In the genomic region with DNA sequence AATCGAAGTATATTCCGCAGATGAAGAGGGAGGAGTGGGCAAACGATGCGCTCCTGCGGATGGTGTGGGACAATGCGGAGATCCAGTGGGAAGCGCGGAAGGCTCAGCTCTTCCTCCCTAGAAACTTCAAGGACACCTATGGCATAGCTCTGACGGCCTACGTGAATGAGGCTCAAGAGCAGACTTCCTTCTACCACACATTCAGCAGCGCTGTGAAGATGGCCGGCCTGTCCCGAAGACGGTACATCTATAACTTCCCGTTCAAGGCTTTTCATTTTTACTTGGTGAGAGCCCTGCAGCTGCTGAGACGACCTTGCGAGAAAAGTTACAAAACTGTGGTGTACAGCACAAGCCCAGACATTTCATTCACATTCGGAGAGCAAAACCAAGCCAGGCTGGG, we compare ENCODE assay signal across 8 mouse cellular contexts. TPM values are rescaled to one million over a fixed set of nuclear protein-coding genes. Genes with fewer than 3 reads are reported as not detected.
DNase-seq lines count a peak whose midpoint lies in the region; ATAC-seq lines count a peak whose summit lies in the region.

No protein-coding gene starts in this region.

- DNase-seq in lung, postnatal 14 days: no peak
- no peak for DNase-seq in forebrain, embryonic 10.5 days (ENCODE audit: extremely low spot score, low spot score)
- no peak for DNase-seq in layer of hippocampus, adult 9-10 months (ENCODE audit: low spot score)
- no peak for DNase-seq in urinary bladder, postnatal 14 days (ENCODE audit: low spot score)

- H3K4me2 ChIP-seq in lung, embryonic 15.5 days: peak overlapping the region; percentile 43
- H3K4me2 ChIP-seq in limb, embryonic 12.5 days: peak overlapping the region; percentile 42

- H3K4me3 ChIP-seq in lung, embryonic 15.5 days: peak overlapping the region; percentile 20
- peak overlapping the region; percentile 34 for H3K4me3 ChIP-seq in forebrain, embryonic 10.5 days
- peak overlapping the region; percentile 2 for H3K4me3 ChIP-seq in limb, embryonic 12.5 days (replicated peaks)

- WGBS in lung, embryonic 15.5 days: 34% methylated on average over 18 of the region's 18 CpGs
- 45% methylated on average over 18 of the region's 18 CpGs for WGBS in forebrain, embryonic 10.5 days
- WGBS in limb, embryonic 12.5 days: 41% methylated on average over 18 of the region's 18 CpGs

- H3K27me3 ChIP-seq in lung, embryonic 15.5 days: peaks cover 48% of the 10 kb centered on the region
- H3K27me3 ChIP-seq in forebrain, embryonic 10.5 days (ENCODE audit: poor library complexity, severe bottlenecking): peaks cover 62% of the 10 kb centered on the region
- H3K27me3 ChIP-seq in limb, embryonic 12.5 days: peaks cover 41% of the 10 kb centered on the region

- no peak for ATAC-seq in lung, embryonic 15.5 days (ENCODE audit: borderline replicate concordance, extremely low read depth, low FRiP score, low TSS enrichment)
- no peak for ATAC-seq in limb, embryonic 12.5 days (ENCODE audit: insufficient number of reproducible peaks, insufficient read depth, low FRiP score, low TSS enrichment, low read depth)
- peak; percentile 39; the same call in 1 of the 2 replicates for ATAC-seq in neutrophil, adult 5-6 weeks (ENCODE audit: extremely low read depth, insufficient number of reproducible peaks, low FRiP score, poor library complexity, severe bottlenecking)
- ATAC-seq in erythroid progenitor cell, adult 5-6 weeks (replicated peaks; ENCODE audit: low FRiP score, poor library complexity, severe bottlenecking): no peak

- H3K9ac ChIP-seq in lung, embryonic 15.5 days: 0 out of 2 replicates have a peak overlapping the region, but pooled peaks have one; percentile 0
- no peak overlapping the region for H3K9ac ChIP-seq in limb, embryonic 12.5 days (replicated peaks)

- H3K4me1 ChIP-seq in lung, embryonic 15.5 days: 0 out of 2 replicates have a peak, but pooled peaks cover 8% of the 10 kb centered on the region
- H3K4me1 ChIP-seq in forebrain, embryonic 10.5 days: peaks cover 11% of the 10 kb centered on the region; the same call in 1 of the 2 replicates
- peaks cover 10% of the 10 kb centered on the region for H3K4me1 ChIP-seq in limb, embryonic 12.5 days (replicated peaks)

- H3K27ac ChIP-seq in lung, embryonic 15.5 days: no peak overlapping the region
- H3K27ac ChIP-seq in forebrain, embryonic 10.5 days: no peak overlapping the region
- no peak overlapping the region for H3K27ac ChIP-seq in limb, embryonic 12.5 days

- no peaks in the 10 kb centered on the region for H3K36me3 ChIP-seq in lung, embryonic 15.5 days
- no peaks in the 10 kb centered on the region for H3K36me3 ChIP-seq in forebrain, embryonic 10.5 days (replicated peaks)
- no peaks in the 10 kb centered on the region for H3K36me3 ChIP-seq in limb, embryonic 12.5 days

- no peaks in the 10 kb centered on the region for H3K9me3 ChIP-seq in lung, embryonic 15.5 days
- H3K9me3 ChIP-seq in forebrain, embryonic 10.5 days: no peaks in the 10 kb centered on the region
- H3K9me3 ChIP-seq in limb, embryonic 12.5 days: no peaks in the 10 kb centered on the region

RNA-seq across cellular contexts. Expression of a gene that starts 42.5 kb away (rescaled TPM):
- polyA plus RNA-seq in lung, embryonic 15.5 days (2015; fragmentation: Nextera tagmentation; extraction: Ambion mirVana): 55.7 and 56.8 TPM in 2 replicates
- 75.1 and 75.8 TPM in 2 replicates for polyA plus RNA-seq in forebrain, embryonic 10.5 days (2016; fragmentation: Nextera tagmentation; extraction: Ambion mirVana)
- 66.8 and 68.1 TPM in 2 replicates for polyA plus RNA-seq in limb, embryonic 12.5 days (2016; fragmentation: Nextera tagmentation; extraction: Ambion mirVana)
- total RNA-seq in neutrophil, adult 5-6 weeks (2017): 42.7 and 43.7 TPM in 2 replicates
- 22.3 and 32.3 TPM in 2 replicates for total RNA-seq in erythroid progenitor cell, adult 5-6 weeks (2015; ENCODE audit: low replicate concordance)
- total RNA-seq in erythroid progenitor cell, adult 5-6 weeks (2017; ENCODE audit: low replicate concordance): 16.3 and 19.8 TPM in 2 replicates

RNA-seq across cellular contexts. Expression of a gene that starts 43.9 kb away (rescaled TPM):
- 0.59 and 3.5 TPM in 2 replicates for polyA plus RNA-seq in lung, embryonic 15.5 days (2015; fragmentation: Nextera tagmentation; extraction: Ambion mirVana)
- polyA plus RNA-seq in forebrain, embryonic 10.5 days (2016; fragmentation: Nextera tagmentation; extraction: Ambion mirVana): 0.33 TPM in 1 of 2 replicates, not detected in the other
- polyA plus RNA-seq in limb, embryonic 12.5 days (2016; fragmentation: Nextera tagmentation; extraction: Ambion mirVana): 0.29 and 0.32 TPM in 2 replicates
- 2.6 and 6.2 TPM in 2 replicates for total RNA-seq in neutrophil, adult 5-6 weeks (2017)
- 6.1 and 18.4 TPM in 2 replicates for total RNA-seq in erythroid progenitor cell, adult 5-6 weeks (2015; ENCODE audit: low replicate concordance)
- 1.7 and 2.8 TPM in 2 replicates for total RNA-seq in erythroid progenitor cell, adult 5-6 weeks (2017; ENCODE audit: low replicate concordance)
